Mouse (Mus musculus) embryonic facial prominence, embryonic 11.5 days (tissue): Measurements from ENCODE around the gene Poc1b. TPM values are rescaled to one million over a fixed set of nuclear protein-coding genes. Genes with fewer than 3 reads are reported as not detected.

Experiments
- ATAC-seq: fragments of 200-750 bp; cut with Nextera tagmentation; replicated peaks from 2 replicates; pipeline ENCODE4 v1.8.0; 2017; ENCODE audit warnings: low read depth; ENCODE audit not compliant: insufficient number of reproducible peaks, low FRiP score, low TSS enrichment
- DNase-seq: peaks from one replicate; pipeline ENCODE4 v3.0.0-alpha.2; 2015; ENCODE audit warnings: low spot score
- H3K27ac ChIP-seq: fragments of 300-500 bp; sonication (generic); replicated peaks from 2 replicates; pipeline ENCODE4 v1.5.1; 2014; ENCODE audit warnings: mild to moderate bottlenecking, low read depth, low read length, control low read depth
- H3K27me3 ChIP-seq: fragments of 300-500 bp; sonication (generic); 2 replicates; pipeline ENCODE4 v1.6.1; 2014; ENCODE audit warnings: mild to moderate bottlenecking, low read length, moderate library complexity, mixed read lengths; ENCODE audit not compliant: control insufficient read depth, insufficient read depth
- H3K36me3 ChIP-seq: fragments of 300-500 bp; sonication (generic); replicated peaks from 2 replicates; pipeline ENCODE4 v1.6.1; 2014; ENCODE audit warnings: low read depth, mild to moderate bottlenecking, low read length, moderate library complexity, mixed read lengths; ENCODE audit not compliant: control insufficient read depth, insufficient read depth
- H3K4me1 ChIP-seq: fragments of 300-500 bp; sonication (generic); 2 replicates; pipeline ENCODE4 v1.6.1; 2014; ENCODE audit warnings: low read length, mixed read lengths; ENCODE audit not compliant: control insufficient read depth, insufficient read depth
- H3K4me2 ChIP-seq: fragments of 300-500 bp; sonication (generic); 2 replicates; pipeline ENCODE4 v1.6.1; 2014; ENCODE audit warnings: low read depth, mild to moderate bottlenecking, control low read depth, low read length, moderate library complexity
- H3K4me3 ChIP-seq: fragments of 300-500 bp; sonication (generic); 2 replicates; pipeline ENCODE4 v1.5.1; 2014; ENCODE audit warnings: low read depth, low read length, control low read depth
- H3K9ac ChIP-seq: fragments of 300-500 bp; sonication (generic); replicated peaks from 2 replicates; pipeline ENCODE4 v1.6.1; 2014; ENCODE audit warnings: mild to moderate bottlenecking, control low read depth, low read length
- H3K9me3 ChIP-seq: fragments of 300-500 bp; sonication (generic); replicated peaks from 2 replicates; pipeline ENCODE4 v1.6.1; 2016; ENCODE audit warnings: mild to moderate bottlenecking, low read length, inconsistent platforms, mixed read lengths; ENCODE audit not compliant: control insufficient read depth
- WGBS: fragments of 180-500 bp; shearing (Covaris S2); extraction: QIAGEN DNeasy Blood & Tissue Kit; methylation state at CpG from one replicate; pipeline ENCODE4 v1.1.7; 2014; 5-methylcytosine and 5-hydroxymethylcytosine counted together
- polyA plus RNA-seq: library from polyadenylated mRNA; unstranded; fragments of >200 nt; fragmentation: Nextera tagmentation; extraction: Ambion mirVana; gene quantifications from 2 replicates; pipeline ENCODE4 v1.2.1, GENCODE M21; 2014

Poc1b gene
- polyA plus RNA-seq, 1 experiment from 2014 or later, result 42.0 TPM

DNA sequence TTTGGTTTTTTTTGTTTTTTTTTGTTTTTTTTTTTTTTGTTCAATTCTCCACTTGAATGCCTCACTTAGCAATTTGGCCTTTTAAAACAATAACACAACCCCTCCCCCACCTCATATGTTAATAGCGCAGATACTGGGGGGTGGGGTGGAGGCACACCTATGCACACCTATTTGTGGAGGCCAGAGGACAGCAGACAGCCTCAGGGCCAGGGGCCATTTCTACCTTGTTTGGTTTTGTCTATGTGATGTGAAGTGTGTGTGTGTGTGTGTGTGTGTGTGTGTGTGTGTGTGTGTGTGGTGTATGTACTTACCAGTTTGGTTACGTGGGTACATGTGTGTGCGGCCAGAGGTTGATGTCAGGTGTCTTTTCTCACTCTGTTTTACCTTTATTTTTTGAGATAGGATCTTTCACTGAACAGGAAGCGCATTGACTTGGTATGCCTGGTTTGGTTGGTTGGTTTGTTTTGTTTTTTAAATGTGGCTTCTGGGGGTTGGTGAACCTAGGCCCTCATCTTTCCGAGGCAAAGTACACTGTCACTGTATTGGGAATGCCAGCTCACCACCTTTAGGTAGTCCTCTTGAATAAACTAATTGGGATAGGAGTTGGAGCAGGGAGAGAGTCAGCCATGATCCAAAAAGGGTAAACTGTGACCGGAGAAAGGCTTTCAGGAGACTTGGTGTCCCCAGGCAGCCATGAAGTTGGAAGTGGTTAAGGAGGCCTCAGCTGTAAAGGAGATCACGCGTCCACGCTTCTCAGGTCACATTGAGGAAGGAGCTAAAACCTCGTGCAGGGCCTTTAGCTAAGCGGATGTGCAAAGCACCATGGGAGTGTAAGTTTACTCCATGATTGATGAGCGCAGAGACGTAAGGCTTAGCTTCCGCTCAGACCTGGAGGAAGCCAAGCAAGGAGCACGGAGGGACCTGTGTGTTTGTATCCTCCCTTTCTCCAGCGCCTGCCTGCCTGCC, 10.1 kb downstream of the Poc1b start:
- ATAC-seq, result no peak
- H3K36me3 ChIP-seq, result no peaks in the 10 kb centered on the region
- no peak overlapping the region for H3K27ac ChIP-seq
- H3K9me3 ChIP-seq, result no peaks in the 10 kb centered on the region
- no peaks in the 10 kb centered on the region for H3K4me1 ChIP-seq
- 88% methylated on average over 15 of the region's 16 CpGs for WGBS
- no peak overlapping the region for H3K4me3 ChIP-seq
- H3K4me2 ChIP-seq, result no peak overlapping the region
- DNase-seq, result no peak
- no peaks in the 10 kb centered on the region for H3K27me3 ChIP-seq
- H3K9ac ChIP-seq, result no peak overlapping the region

DNA sequence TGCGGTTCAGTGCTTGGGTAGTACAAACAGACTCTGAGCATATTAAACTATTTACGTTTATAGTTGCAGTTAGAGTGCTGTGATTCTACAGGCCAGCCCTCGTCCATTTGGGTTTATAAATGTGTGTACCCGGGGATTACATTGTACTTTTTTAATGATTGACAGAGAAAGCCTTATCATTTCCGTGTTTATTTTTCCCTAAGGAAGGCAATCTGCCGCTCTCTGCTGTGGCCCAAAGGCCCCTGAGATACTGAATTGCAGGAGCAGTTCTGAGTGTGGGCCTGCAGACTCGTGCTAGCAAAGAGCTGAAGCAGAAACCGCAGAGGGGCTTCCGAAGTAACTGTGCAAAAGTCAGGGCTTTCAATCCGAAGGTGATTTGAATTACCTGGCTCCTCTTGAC, 11.0 kb downstream of the Poc1b start:
- DNase-seq (no peak), ATAC-seq (no peak)
- Histone ChIP-seq H3K4me2 (no peak overlapping the region), H3K9ac (no peak overlapping the region), H3K27me3 (no peaks in the 10 kb centered on the region), H3K9me3 (no peaks in the 10 kb centered on the region), H3K27ac (no peak overlapping the region), H3K4me3 (no peak overlapping the region), H3K36me3 (no peaks in the 10 kb centered on the region), H3K4me1 (no peaks in the 10 kb centered on the region)
- WGBS, result 76% methylated on average over 10 of the region's 10 CpGs

DNA sequence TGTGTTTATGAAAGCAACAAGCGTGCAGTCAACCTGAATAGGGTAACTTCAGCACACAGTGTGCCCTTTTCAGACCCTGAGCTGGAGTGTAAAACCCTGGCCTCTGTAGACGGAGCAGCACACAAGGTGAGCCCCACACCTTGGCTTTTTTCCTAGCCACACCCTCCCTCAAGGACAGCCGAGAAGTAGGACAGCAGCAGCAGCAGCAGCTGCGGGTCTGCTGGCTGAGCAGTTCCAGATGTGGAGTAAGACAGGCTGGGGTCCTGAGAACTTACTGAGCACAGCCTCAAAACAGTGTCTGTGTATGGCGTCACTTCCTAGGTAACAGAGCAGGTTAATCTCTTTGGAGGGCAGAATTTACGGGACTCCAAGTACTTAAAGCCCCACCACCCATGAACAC, 11.9 kb downstream of the Poc1b start:
- Histone ChIP-seq H3K9ac (no peak overlapping the region), H3K27ac (no peak overlapping the region), H3K4me2 (no peak overlapping the region), H3K36me3 (no peaks in the 10 kb centered on the region), H3K9me3 (no peaks in the 10 kb centered on the region), H3K4me3 (no peak overlapping the region), H3K27me3 (no peaks in the 10 kb centered on the region), H3K4me1 (no peaks in the 10 kb centered on the region)
- DNase-seq, result peak; percentile 72
- ATAC-seq, result peak; percentile 45; the same call in 1 of the 2 replicates
- 39% methylated on average over 6 of the region's 6 CpGs for WGBS

- Histone ChIP-seq H3K9ac (no peak overlapping the region), H3K36me3 (no peaks in the 10 kb centered on the region), H3K4me3 (no peak overlapping the region), H3K27me3 (no peaks in the 10 kb centered on the region), H3K4me1 (no peaks in the 10 kb centered on the region), H3K4me2 (no peak overlapping the region), H3K27ac (no peak overlapping the region), H3K9me3 (no peaks in the 10 kb centered on the region)
- DNase-seq, result no peak
- 87% methylated on average over 4 of the region's 4 CpGs for WGBS
- no peak for ATAC-seq
These were observed 12.6 kb downstream of the Poc1b start for GRCm38 (mm10) chr10:99119471-99119870.

GRCm38 (mm10) chr10:99126225-99126624, 19.4 kb downstream of the Poc1b start, which contains the start of gene Phxr2:
Gene Phxr2 (minus strand): TSS chr10:99126325.
- H3K9me3 ChIP-seq, result no peaks in the 10 kb centered on the region
- H3K27me3 ChIP-seq, result no peaks in the 10 kb centered on the region
- DNase-seq, result no peak
- H3K4me2 ChIP-seq, result no peak within 1 kb of the TSS
- H3K9ac ChIP-seq, result no peak within 1 kb of the TSS
- WGBS, result 86% methylated on average over 4 of the region's 4 CpGs
- no peaks in the 10 kb centered on the region; the same call in none of the 2 replicates for H3K36me3 ChIP-seq
- no peak for ATAC-seq
- H3K4me1 ChIP-seq, result no peaks in the 10 kb centered on the region
- no peak within 1 kb of the TSS for H3K27ac ChIP-seq
- no peak within 1 kb of the TSS for H3K4me3 ChIP-seq

- Histone ChIP-seq H3K27ac (no peak overlapping the region), H3K4me1 (no peaks in the 10 kb centered on the region), H3K4me2 (no peak overlapping the region), H3K36me3 (no peaks in the 10 kb centered on the region; the same call in none of the 2 replicates), H3K9ac (no peak overlapping the region), H3K27me3 (no peaks in the 10 kb centered on the region), H3K9me3 (no peaks in the 10 kb centered on the region), H3K4me3 (no peak overlapping the region)
- no peak for DNase-seq
- WGBS, result 88% methylated on average over 14 of the region's 14 CpGs
- ATAC-seq, result no peak
These were observed 20.1 kb downstream of the Poc1b start for GRCm38 (mm10) chr10:99126954-99127353.

- no peak overlapping the region for H3K27ac ChIP-seq
- no peak overlapping the region for H3K4me3 ChIP-seq
- DNase-seq, result no peak
- H3K27me3 ChIP-seq, result no peaks in the 10 kb centered on the region
- H3K9me3 ChIP-seq, result no peaks in the 10 kb centered on the region
- no peak overlapping the region for H3K9ac ChIP-seq
- 82% methylated on average over 11 of the region's 11 CpGs for WGBS
- H3K4me1 ChIP-seq, result no peaks in the 10 kb centered on the region
- H3K4me2 ChIP-seq, result no peak overlapping the region
- no peak for ATAC-seq
- H3K36me3 ChIP-seq, result no peaks in the 10 kb centered on the region; the same call in none of the 2 replicates
These were observed 20.9 kb downstream of the Poc1b start for GRCm38 (mm10) chr10:99127691-99128261.

DNA sequence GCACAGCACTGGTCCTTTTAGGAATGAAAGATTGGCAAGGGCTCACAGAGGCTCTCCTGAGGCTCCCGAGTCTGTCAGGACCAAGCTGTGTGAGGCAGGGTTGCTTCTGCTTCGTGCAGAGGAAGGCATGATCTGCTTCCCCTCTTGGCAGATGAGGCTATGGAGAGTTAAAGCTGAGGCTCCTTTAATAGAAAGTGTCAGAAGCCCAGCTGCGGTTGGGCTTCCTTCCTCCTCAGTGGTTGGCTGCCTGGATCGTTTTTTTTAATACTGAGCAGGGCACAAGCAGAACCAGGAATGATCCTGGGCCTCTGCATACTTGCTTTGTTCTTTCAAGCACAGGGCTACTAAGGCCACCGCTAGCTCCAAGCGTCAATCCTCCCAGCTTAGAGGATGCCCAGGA, 23.8 kb downstream of the Poc1b start:
- Histone ChIP-seq H3K27me3 (no peaks in the 10 kb centered on the region), H3K4me3 (no peak overlapping the region), H3K9ac (no peak overlapping the region), H3K27ac (no peak overlapping the region), H3K4me2 (no peak overlapping the region), H3K36me3 (no peaks in the 10 kb centered on the region; the same call in none of the 2 replicates), H3K4me1 (no peaks in the 10 kb centered on the region), H3K9me3 (no peaks in the 10 kb centered on the region)
- WGBS, result 47% methylated on average over 6 of the region's 6 CpGs
- DNase-seq (no peak), ATAC-seq (no peak)
